Mouse (Mus musculus): ENCODE measurements around the gene Lyrm7.

DNA sequence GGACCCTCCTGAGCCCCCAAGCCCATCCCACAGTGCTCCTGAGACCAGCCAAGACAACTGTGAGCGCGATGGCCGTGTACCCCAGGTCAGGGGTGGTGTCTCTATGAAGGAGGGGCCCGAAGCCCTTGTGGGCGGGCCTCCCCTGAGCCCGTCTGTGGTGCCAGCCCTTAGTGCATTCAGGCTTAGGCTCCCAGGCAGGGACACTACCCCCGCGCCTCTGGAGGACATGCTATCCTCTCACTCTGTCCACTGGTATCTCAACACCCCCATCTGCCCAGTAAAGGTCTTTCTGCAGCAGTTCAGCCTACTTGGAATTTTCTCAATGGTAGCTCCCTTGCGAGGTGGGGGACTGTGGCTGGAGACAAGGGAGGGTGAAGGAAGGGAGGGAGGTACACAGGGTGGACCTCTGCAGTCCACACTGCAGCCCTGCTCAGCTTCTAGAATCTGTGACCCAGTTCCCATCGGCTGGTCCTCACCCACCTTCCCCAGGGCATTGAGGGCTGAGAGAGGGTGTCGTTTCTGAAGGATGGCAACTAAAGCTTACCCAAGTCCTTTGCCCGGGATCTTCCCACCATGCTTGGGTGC is 49.5 kb upstream of the Lyrm7 start:
- TF ChIP-seq CTCF (IDR thresholded peaks at IDR 0.05; ENCODE audit: borderline replicate concordance, extremely low read depth, insufficient read depth, insufficient read length) (no peak), POLR2A (IDR thresholded peaks at IDR 0.05; ENCODE audit: borderline replicate concordance, extremely low read depth, insufficient read depth, insufficient read length, poor library complexity, severe bottlenecking) (no peak)

All from brain, embryonic 14.5 days (tissue).